Mouse (Mus musculus) G1E (cell line): Measurements from ENCODE around the gene Grik3.

Experiments used
- CTCF ChIP-seq: IDR thresholded peaks from 2 replicates; pipeline ENCODE4 v1.5.1; 2012; ENCODE audit warnings: low read depth, low read length, inconsistent platforms, mixed read lengths
- GATA1 ChIP-seq: IDR thresholded peaks from 2 replicates; pipeline ENCODE4 v1.6.1; 2012; ENCODE audit warnings: borderline replicate concordance, low read length, inconsistent platforms, mixed read lengths
- POLR2AphosphoS5 ChIP-seq: IDR thresholded peaks from 2 replicates; pipeline ENCODE4 v1.6.1; 2012; ENCODE audit warnings: low read depth, low read length, inconsistent platforms; ENCODE audit not compliant: insufficient replicate concordance
- TAL1 ChIP-seq: conservative IDR thresholded peaks from 2 replicates; pipeline ENCODE4 v1.6.1; 2012; ENCODE audit warnings: low read depth, low read length, inconsistent platforms, mixed read lengths

DNA sequence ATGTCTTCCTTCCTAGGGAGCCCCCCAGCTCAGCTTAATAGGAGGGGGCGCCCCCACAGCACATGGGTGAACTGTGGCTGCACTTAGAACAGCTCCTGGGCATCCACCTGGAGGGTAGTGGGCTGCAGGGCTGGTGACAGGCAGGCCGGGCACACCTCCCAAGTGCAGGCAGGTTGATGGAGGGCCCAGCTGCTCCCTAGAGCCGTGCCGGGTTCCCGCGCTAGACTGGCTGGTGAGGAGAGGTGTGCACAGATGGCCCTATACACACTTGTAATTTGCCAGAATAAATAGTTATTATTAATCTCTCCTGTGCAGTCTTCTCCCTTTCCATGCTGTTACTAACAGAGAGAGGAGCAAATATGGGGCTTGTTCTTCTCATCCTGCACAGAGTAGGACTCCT is 77.7 kb downstream of the Grik3 start:
- TF ChIP-seq CTCF, result no peak
- no peak for TF ChIP-seq TAL1
- TF ChIP-seq POLR2AphosphoS5, result no peak
- no peak for TF ChIP-seq GATA1
